Mouse (Mus musculus) skeletal muscle tissue, postnatal 0 days (tissue): ENCODE measurements around the gene Glyat. TPM values are rescaled to one million over a fixed set of nuclear protein-coding genes. Genes with fewer than 3 reads are reported as not detected.

Experiments used
- polyA plus RNA-seq: library from polyadenylated mRNA; unstranded; fragments of >200 nt; fragmentation: Nextera tagmentation; extraction: Ambion mirVana; gene quantifications from 2 replicates; pipeline ENCODE4 v1.2.1, GENCODE M21; 2015

The Glyat gene
- not detected in 2 replicates for polyA plus RNA-seq

DNA sequence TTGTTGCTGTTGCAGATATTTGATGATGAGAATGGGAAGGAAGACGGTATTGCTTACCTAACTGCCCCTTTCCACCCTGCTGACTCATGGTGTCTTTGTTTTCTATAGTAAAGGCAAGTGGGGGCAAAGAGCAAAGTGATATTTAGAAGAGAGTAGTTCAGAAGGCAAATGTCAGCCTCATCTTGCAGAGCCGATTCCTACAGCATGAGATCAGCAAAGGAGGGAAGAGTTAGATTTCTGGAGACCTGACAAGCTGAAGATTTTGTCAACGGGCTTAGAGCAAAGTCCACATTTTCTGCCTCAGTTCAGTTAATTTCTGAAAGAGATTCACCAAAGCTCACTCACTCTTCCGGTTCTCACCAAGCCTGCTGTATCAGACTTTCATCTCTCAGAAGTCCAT is at the start of gene Glyat:
Glyat (plus strand) TSS at position 133 of the 400 bp plus-strand sequence.

DNA sequence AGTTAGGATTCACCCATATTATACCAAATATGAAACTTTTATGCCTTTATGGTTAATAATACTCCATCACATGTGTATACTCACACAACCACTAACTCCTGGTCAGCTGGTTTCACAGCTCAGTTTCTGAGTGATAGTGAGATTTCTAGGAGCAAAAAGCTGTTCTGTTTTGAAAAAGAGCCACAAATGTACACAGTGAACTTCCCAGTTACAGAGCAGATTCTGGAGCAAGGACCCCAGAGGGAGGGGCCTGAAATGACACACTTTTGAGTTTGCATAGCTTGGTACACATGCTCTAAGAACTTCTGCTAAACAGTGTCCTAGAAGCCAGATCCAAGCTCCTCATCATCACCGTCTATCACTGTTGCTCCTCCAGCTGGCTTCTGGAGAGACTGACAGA is 33.4 kb upstream of the Glyat start, which contains the start of gene Gm4952:
Gm4952 (plus strand) TSS at position 301 of the 400 bp plus-strand sequence.

DNA sequence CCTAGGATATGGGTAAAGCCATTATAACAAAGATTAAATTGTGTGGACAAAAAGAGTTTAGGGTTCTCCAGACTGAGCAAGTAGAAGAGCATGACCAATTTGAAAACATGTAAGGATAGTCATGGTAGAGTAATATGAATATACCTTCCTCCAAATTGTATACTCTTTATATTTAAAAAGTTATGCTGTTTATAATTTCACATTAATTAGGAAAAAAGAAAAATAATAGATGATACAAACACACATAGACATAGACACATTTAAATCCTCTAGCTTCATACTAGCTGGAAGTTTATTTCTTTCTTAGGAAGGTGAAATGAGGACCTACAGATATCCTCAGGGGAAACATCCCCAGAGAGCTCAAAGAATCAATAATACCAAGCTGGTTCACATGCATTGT is 37.0 kb downstream of the Glyat start, which contains the start of gene Olfr1442:
Olfr1442 (plus strand) TSS at position 301 of the 400 bp plus-strand sequence.

DNA sequence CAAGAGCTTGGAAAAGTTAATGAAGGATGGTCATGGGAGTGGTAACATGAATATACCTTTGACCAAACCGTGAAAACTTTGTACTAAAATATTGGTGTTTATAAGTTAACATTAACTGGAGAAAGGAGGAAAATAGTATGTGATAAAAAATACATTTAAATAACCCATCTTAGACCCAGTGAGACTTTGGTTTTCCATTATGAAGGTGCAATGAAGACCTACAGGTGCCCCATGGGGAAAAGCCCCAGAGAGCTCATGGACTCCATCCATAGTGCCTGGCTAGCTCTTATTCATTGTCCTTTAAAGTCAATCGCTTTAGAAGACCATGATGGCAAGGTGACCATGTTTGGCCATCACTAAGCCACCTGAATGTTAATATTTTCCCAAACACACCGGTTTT is 44.7 kb downstream of the Glyat start, which contains the start of gene Olfr1443:
Olfr1443 (plus strand) TSS at position 301 of the 400 bp plus-strand sequence.

DNA sequence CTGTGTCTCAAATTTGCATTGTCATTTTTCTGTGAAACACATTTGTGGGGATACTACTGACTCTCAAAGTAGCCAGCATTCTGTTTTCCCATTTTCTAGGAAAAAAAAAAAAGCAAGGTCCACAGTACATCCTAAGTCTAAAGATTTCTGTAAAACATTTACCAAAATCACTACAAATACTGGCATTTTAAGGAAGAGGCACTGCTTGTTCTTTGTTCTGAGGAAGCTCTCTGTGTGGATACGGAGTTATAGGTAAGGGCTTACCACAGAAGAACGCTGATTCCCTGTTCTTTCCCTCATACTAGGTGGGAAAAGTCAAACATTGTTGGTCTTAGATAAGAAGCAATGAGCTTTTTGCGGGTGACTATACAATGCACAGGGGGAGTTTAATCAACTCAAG is 62.5 kb downstream of the Glyat start, which contains the start of gene Keg1:
Keg1 (plus strand) TSS at position 197 of the 400 bp plus-strand sequence.

Other genes starting within 250 kb of the Glyat start
- not detected in 2 replicates for gene Olfr1440, start 246.0 kb upstream of the Glyat start, polyA plus RNA-seq
- not detected in 2 replicates for gene Olfr1441, start 215.9 kb upstream of the Glyat start, polyA plus RNA-seq
- not detected in 2 replicates for gene Pfpl, start 205.4 kb upstream of the Glyat start, polyA plus RNA-seq
- gene Mpeg1, start 172.5 kb upstream of the Glyat start, polyA plus RNA-seq: 0.29 and 0.37 TPM in 2 replicates
- 8.5 and 8.7 TPM in 2 replicates for gene Dtx4, start 131.9 kb upstream of the Glyat start, polyA plus RNA-seq
- gene Fam111a, start 87.6 kb upstream of the Glyat start, polyA plus RNA-seq: 8.1 and 10.7 TPM in 2 replicates
- gene Gm4952, start 33.3 kb upstream of the Glyat start, polyA plus RNA-seq: 0.37 TPM in 1 of 2 replicates, not detected in the other
- gene Olfr1442, start 37.1 kb downstream of the Glyat start, polyA plus RNA-seq: not detected in 2 replicates
- not detected in 2 replicates for gene Olfr1443, start 44.8 kb downstream of the Glyat start, polyA plus RNA-seq
- gene Keg1, start 62.5 kb downstream of the Glyat start, polyA plus RNA-seq: not detected in 2 replicates
- 0.16 and 0.63 TPM in 2 replicates for gene Cntf, start 132.3 kb downstream of the Glyat start, polyA plus RNA-seq
- 10.3 and 11.7 TPM in 2 replicates for gene Zfp91, start 162.8 kb downstream of the Glyat start, polyA plus RNA-seq
- gene Lpxn, start 162.9 kb downstream of the Glyat start, polyA plus RNA-seq: 3.0 and 3.6 TPM in 2 replicates
- gene Gm5244, start 213.4 kb downstream of the Glyat start, polyA plus RNA-seq: not detected in 2 replicates
- not detected in 2 replicates for gene Olfr1444, start 224.0 kb downstream of the Glyat start, polyA plus RNA-seq